In the genomic region with DNA sequence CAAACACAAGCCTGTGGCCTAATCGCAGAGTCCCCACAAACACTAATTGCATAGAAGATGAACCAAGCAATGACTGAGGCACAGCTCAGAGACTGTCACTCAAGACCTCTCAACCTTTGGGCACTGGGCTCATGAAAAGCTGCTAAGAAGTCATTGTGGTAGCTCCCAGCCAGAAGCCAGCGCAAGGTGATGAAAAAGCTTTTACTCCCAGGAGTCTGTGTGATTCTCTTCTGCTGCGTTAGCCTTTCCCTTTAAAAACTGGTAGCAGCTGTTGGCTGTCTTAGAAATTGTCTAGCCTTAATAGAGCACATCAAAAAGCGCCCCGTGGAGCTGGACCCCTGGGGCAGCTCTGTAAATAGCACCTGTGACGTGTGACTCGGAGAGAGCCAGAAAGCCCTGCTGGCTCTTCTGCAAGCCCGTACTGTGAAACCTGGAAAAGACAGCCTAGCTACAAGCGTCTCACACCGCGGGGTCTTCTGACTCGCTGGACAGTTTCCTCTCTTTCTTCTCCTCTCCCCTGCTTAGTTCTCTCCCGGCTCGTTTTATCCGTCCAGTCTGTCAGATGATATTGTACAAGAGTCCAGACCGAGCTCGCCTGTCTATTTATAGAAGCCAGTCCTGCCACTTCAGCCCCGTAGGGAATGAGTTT, we compare ENCODE assay signal across 8 mouse cellular contexts. TPM values are rescaled to one million over a fixed set of nuclear protein-coding genes. Genes with fewer than 3 reads are reported as not detected.
DNase-seq lines count a peak whose midpoint lies in the region; ATAC-seq and TF ChIP-seq lines count a peak whose summit lies in the region.

No protein-coding gene starts in this region.

- no peaks in the 10 kb centered on the region for H3K9me3 ChIP-seq in embryonic facial prominence, embryonic 15.5 days (replicated peaks)
- H3K9me3 ChIP-seq in heart, postnatal 0 days (replicated peaks; ENCODE audit: control insufficient read depth, low read length), result no peaks in the 10 kb centered on the region
- H3K9me3 ChIP-seq in limb, embryonic 12.5 days, result no peaks in the 10 kb centered on the region
- H3K9me3 ChIP-seq in midbrain, postnatal 0 days (ENCODE audit: low read length), result no peaks in the 10 kb centered on the region

- 0 out of 2 replicates have a peak, but pooled peaks have one; percentile 51 for ATAC-seq in embryonic facial prominence, embryonic 15.5 days (ENCODE audit: insufficient number of reproducible peaks, low FRiP score, low TSS enrichment, low read depth)
- peak; percentile 85 for ATAC-seq in heart, postnatal 0 days (ENCODE audit: insufficient read depth, low read depth)
- ATAC-seq in limb, embryonic 12.5 days (ENCODE audit: insufficient number of reproducible peaks, insufficient read depth, low FRiP score, low TSS enrichment, low read depth), result no peak; the same call in 1 of the 2 replicates
- ATAC-seq in midbrain, postnatal 0 days (ENCODE audit: low FRiP score), result peak; percentile 53; the same call in 1 of the 2 replicates

- TF ChIP-seq POLR2A in lung, adult 2 months (IDR thresholded peaks at IDR 0.05; ENCODE audit: borderline replicate concordance, extremely low read depth, low read depth, low read length), result no peak

- TF ChIP-seq EP300 in heart, postnatal 0 days (IDR thresholded peaks at IDR 0.05; ENCODE audit: low read depth), result no peak

- H3K9ac ChIP-seq in embryonic facial prominence, embryonic 15.5 days, result no peak overlapping the region
- peak overlapping the region; percentile 53 for H3K9ac ChIP-seq in heart, postnatal 0 days (replicated peaks; ENCODE audit: low read depth, low read length)
- H3K9ac ChIP-seq in limb, embryonic 12.5 days (replicated peaks), result no peak overlapping the region
- H3K9ac ChIP-seq in midbrain, postnatal 0 days (replicated peaks; ENCODE audit: low read length, poor library complexity, severe bottlenecking), result 0 out of 2 replicates have a peak overlapping the region, but pooled peaks have one; percentile 48

- peak; percentile 26 for DNase-seq in lung, adult 2 months
- no peak for DNase-seq in lung, postnatal 10 days
- peak; percentile 74 for DNase-seq in heart, postnatal 0 days (ENCODE audit: low spot score)
- DNase-seq in midbrain, postnatal 0 days (ENCODE audit: low spot score), result peak; percentile 60
- no peak for DNase-seq in B cell, adult 2 months
- DNase-seq in urinary bladder, postnatal 10 days (ENCODE audit: low spot score), result no peak

- H3K27ac ChIP-seq in embryonic facial prominence, embryonic 15.5 days (replicated peaks), result peak overlapping the region; percentile 18; the same call in 1 of the 2 replicates
- peak overlapping the region; percentile 93 for H3K27ac ChIP-seq in heart, postnatal 0 days (ENCODE audit: low read depth)
- H3K27ac ChIP-seq in limb, embryonic 12.5 days, result no peak overlapping the region
- no peak overlapping the region for H3K27ac ChIP-seq in midbrain, postnatal 0 days (ENCODE audit: low read depth, low read length)

- no peak overlapping the region for H3K4me3 ChIP-seq in lung, adult 2 months (replicated peaks; ENCODE audit: extremely low read depth, low read depth, low read length)
- peak overlapping the region; percentile 5; the same call in 1 of the 2 replicates for H3K4me3 ChIP-seq in embryonic facial prominence, embryonic 15.5 days (replicated peaks)
- peak overlapping the region; percentile 42 for H3K4me3 ChIP-seq in heart, postnatal 0 days (ENCODE audit: low read depth, low read length)
- peak overlapping the region; percentile 22 for H3K4me3 ChIP-seq in limb, embryonic 12.5 days (replicated peaks)
- peak overlapping the region; percentile 20 for H3K4me3 ChIP-seq in midbrain, postnatal 0 days (ENCODE audit: low read depth, low read length)

- peak overlapping the region; percentile 35 for H3K4me2 ChIP-seq in embryonic facial prominence, embryonic 15.5 days (replicated peaks)
- H3K4me2 ChIP-seq in heart, postnatal 0 days (ENCODE audit: low read depth, low read length), result peak overlapping the region; percentile 60
- peak overlapping the region; percentile 48 for H3K4me2 ChIP-seq in limb, embryonic 12.5 days
- peak overlapping the region; percentile 57 for H3K4me2 ChIP-seq in midbrain, postnatal 0 days (ENCODE audit: low read depth, low read length, poor library complexity, severe bottlenecking)

- WGBS in lung, adult 2 months, result 14% methylated on average over 18 of the region's 18 CpGs
- 10% methylated on average over 18 of the region's 18 CpGs for WGBS in embryonic facial prominence, embryonic 15.5 days
- WGBS in heart, postnatal 0 days, result 8% methylated on average over 18 of the region's 18 CpGs
- 10% methylated on average over 18 of the region's 18 CpGs for WGBS in limb, embryonic 12.5 days
- WGBS in midbrain, postnatal 0 days, result 8% methylated on average over 18 of the region's 18 CpGs

- peaks cover 3% of the 10 kb centered on the region; the same call in 1 of the 2 replicates for H3K27me3 ChIP-seq in embryonic facial prominence, embryonic 15.5 days
- H3K27me3 ChIP-seq in heart, postnatal 0 days (ENCODE audit: control insufficient read depth, insufficient read depth, low read length), result no peaks in the 10 kb centered on the region
- peaks cover 10% of the 10 kb centered on the region for H3K27me3 ChIP-seq in limb, embryonic 12.5 days
- H3K27me3 ChIP-seq in midbrain, postnatal 0 days (ENCODE audit: insufficient read depth, low read length), result no peaks in the 10 kb centered on the region

- TF ChIP-seq CTCF in lung, adult 2 months (IDR thresholded peaks at IDR 0.05; ENCODE audit: insufficient read depth, low read length), result no peak
- TF ChIP-seq CTCF in heart, postnatal 0 days (IDR thresholded peaks at IDR 0.05; ENCODE audit: low read depth), result no peak
- TF ChIP-seq CTCF in midbrain, postnatal 0 days (IDR thresholded peaks at IDR 0.05), result no peak

- no peaks in the 10 kb centered on the region for H3K36me3 ChIP-seq in embryonic facial prominence, embryonic 15.5 days
- H3K36me3 ChIP-seq in heart, postnatal 0 days (replicated peaks; ENCODE audit: control insufficient read depth, insufficient read depth, low read length), result no peaks in the 10 kb centered on the region
- H3K36me3 ChIP-seq in limb, embryonic 12.5 days, result no peaks in the 10 kb centered on the region
- no peaks in the 10 kb centered on the region for H3K36me3 ChIP-seq in midbrain, postnatal 0 days (ENCODE audit: insufficient read depth, low read length)

- no peaks in the 10 kb centered on the region for H3K4me1 ChIP-seq in lung, adult 2 months (ENCODE audit: control insufficient read depth, insufficient read depth, low read length)
- H3K4me1 ChIP-seq in embryonic facial prominence, embryonic 15.5 days, result peaks cover 14% of the 10 kb centered on the region
- peaks cover 18% of the 10 kb centered on the region; the same call in 1 of the 2 replicates for H3K4me1 ChIP-seq in heart, postnatal 0 days (ENCODE audit: control insufficient read depth, insufficient read depth)
- H3K4me1 ChIP-seq in limb, embryonic 12.5 days (replicated peaks), result peaks cover 22% of the 10 kb centered on the region
- no peaks in the 10 kb centered on the region for H3K4me1 ChIP-seq in midbrain, postnatal 0 days (ENCODE audit: insufficient read depth, low read length)

RNA-seq across cellular contexts. Expression of gene Serbp1, which starts 9.4 kb away (rescaled TPM):
- polyA plus RNA-seq in lung, adult 2 months (2012; rRNA removed), result 53.4 TPM in 2 replicates
- polyA plus RNA-seq in embryonic facial prominence, embryonic 15.5 days (2015; fragmentation: Nextera tagmentation; extraction: Ambion mirVana), result 399 and 435 TPM in 2 replicates
- 143 and 161 TPM in 2 replicates for total RNA-seq in heart, postnatal 0 days (2014; rRNA removed; ENCODE audit: low replicate concordance)
- 237 and 245 TPM in 2 replicates for polyA plus RNA-seq in heart, postnatal 0 days (2015; fragmentation: Nextera tagmentation; extraction: Ambion mirVana)
- 498 and 501 TPM in 2 replicates for polyA plus RNA-seq in limb, embryonic 12.5 days (2016; fragmentation: Nextera tagmentation; extraction: Ambion mirVana)
- total RNA-seq in midbrain, postnatal 0 days (2014; rRNA removed), result 166 and 238 TPM in 2 replicates
- 277 and 297 TPM in 2 replicates for polyA plus RNA-seq in midbrain, postnatal 0 days (2015; fragmentation: Nextera tagmentation; extraction: Ambion mirVana)

Comparison
In these comparisons a context has a peak if more than half of its experiments do, and no peak if none do; other contexts are left out.
1. DNase-seq: peak in lung, adult 2 months (single experiment), heart, postnatal 0 days (single experiment) and midbrain, postnatal 0 days (single experiment); none in lung, postnatal 10 days (single experiment), B cell, adult 2 months (0 of 2) and urinary bladder, postnatal 10 days (single experiment).
2. H3K27ac ChIP-seq: peak in embryonic facial prominence, embryonic 15.5 days (single experiment) and heart, postnatal 0 days (single experiment); none in limb, embryonic 12.5 days (single experiment) and midbrain, postnatal 0 days (single experiment).
3. H3K9ac ChIP-seq: peak in heart, postnatal 0 days (single experiment) and midbrain, postnatal 0 days (single experiment); none in embryonic facial prominence, embryonic 15.5 days (single experiment) and limb, embryonic 12.5 days (single experiment).
4. Peak in every context shown above with its lines, with median percentiles within 50 percentile points of each other: H3K4me2 ChIP-seq.